Mouse (Mus musculus) B cell, adult 67 days (primary cell): Measurements from ENCODE around the gene Ms4a13. TPM values are rescaled to one million over a fixed set of nuclear protein-coding genes. Genes with fewer than 3 reads are reported as not detected.

ENCODE experiments used
- total RNA-seq, 2 experiments: library from RNA; stranded (reverse); gene quantifications; 4 replicates each; pipeline ENCODE4 v1.2.4; 2023

The Ms4a13 gene
- not detected for total RNA-seq

DNA sequence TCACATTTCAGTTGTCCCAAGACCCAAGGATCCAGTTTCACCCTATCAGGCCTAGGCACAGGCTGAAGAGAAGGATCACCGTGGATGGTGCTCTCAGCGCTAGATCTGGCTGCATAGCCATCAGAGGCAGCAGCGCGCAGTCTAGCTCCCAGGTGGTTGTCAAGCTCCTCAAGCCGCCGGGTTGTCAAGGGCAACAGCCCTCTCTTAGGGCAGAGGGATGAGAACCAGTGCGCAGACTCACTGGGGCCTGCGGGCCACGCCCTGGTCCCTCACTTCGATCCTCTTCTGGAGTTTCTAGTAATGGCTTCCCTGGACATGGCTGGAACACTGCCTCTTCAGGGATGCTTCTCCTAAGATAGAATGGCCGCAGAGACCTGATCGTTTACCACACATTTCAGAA is at the start of gene Ms4a13:
Gene Ms4a13 (minus strand): TSS at position 192 of the 400 bp plus-strand sequence.

DNA sequence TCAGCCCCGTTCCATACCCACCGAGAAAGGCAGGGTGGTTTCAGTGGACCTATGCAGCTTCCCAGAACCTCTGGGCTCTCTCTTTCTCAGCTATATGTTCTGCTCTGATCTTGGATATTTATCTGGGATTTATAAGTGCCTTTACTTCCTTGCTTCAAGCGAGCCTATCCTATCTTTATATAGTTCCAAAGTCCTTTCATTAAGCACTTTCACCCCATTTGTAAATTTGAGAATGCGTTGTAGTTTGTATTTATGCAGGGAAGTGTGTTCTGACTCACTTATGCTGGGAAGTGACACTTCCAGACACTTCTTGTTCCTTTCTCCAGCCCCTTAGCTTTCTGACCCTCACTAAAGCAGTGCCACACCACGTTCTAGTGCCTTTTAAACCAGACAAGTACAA is 35.8 kb upstream of the Ms4a13 start, which contains the start of gene Ms4a12:
Gene Ms4a12 (minus strand): TSS at position 101 of the 400 bp plus-strand sequence.

DNA sequence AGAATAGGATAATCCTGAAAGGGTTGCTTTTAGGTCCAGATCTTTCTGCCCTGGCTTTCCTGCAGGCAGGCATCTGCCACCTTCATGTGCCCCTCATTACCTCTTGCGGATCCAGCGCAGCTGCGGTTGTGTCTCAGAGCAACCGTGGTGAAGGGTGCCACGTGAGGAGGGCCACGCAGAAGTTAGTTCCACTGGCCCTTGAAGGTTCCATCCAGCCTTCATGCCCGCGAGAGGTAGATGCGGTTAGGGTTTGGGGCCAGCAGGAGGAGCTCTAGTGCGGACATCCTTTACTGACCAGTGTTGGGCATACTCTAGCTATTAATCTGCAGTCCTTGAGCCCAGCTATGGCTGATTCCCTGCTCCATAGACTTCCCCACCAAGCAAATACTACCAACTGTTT is 31.4 kb downstream of the Ms4a13 start, which contains the start of gene 1700025F22Rik:
Gene 1700025F22Rik (minus strand): TSS at position 149 of the 400 bp plus-strand sequence.

DNA sequence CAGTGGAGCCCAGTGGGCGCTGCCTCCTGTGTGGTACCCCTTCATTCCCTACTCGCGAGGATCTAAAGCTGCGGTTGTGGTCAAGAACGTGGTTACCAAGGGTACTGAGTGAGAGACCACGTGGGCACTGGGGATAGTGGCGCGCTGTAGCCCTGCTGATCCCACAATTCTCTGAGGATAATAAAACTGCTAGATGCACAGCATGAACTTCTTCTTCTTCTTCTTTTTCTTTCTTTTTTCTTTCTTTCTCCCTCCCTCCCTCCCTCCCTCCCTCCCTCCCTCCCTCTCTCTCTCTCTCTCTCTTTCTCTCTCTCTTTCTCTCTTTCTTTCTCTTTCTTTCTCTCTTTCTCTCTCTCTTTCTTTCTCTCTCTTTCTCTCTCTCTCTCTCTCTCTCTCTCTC is 65.8 kb downstream of the Ms4a13 start, which contains the start of gene 1700017D01Rik:
Gene 1700017D01Rik (minus strand): TSS at position 101 of the 400 bp plus-strand sequence.

Other genes with a start within 250 kb of the Ms4a13 start
- gene Ccdc86, start 247.5 kb downstream of the Ms4a13 start, total RNA-seq = 10 to 100 TPM; 44.1 to 55.0 TPM
- gene Ms4a10, start 222.1 kb downstream of the Ms4a13 start, total RNA-seq = not detected
- not detected for gene Ms4a15, start 203.5 kb downstream of the Ms4a13 start, total RNA-seq
- gene Ms4a18, start 178.7 kb downstream of the Ms4a13 start, total RNA-seq = not detected
- not detected for gene Ms4a8a, start 115.6 kb downstream of the Ms4a13 start, total RNA-seq
- not detected for gene 1700017D01Rik, start 65.9 kb downstream of the Ms4a13 start, total RNA-seq
- not detected for gene 1700025F22Rik, start 31.4 kb downstream of the Ms4a13 start, total RNA-seq
- gene Ms4a12, start 35.7 kb upstream of the Ms4a13 start, total RNA-seq = 1 to 10 TPM in 1 of 2 experiments, under 1 TPM in 1; 0.78 to 1.9 TPM
- 100 to 1,000 TPM; 808 to 821 TPM for gene Ms4a1, start 69.5 kb upstream of the Ms4a13 start, total RNA-seq
- not detected for gene Ms4a5, start 87.1 kb upstream of the Ms4a13 start, total RNA-seq
- gene Ms4a14, start 117.7 kb upstream of the Ms4a13 start, total RNA-seq = 1 to 10 TPM in 1 of 2 experiments, under 1 TPM in 1; 0.62 to 1.1 TPM
- gene Ms4a7, start 139.4 kb upstream of the Ms4a13 start, total RNA-seq = 1 to 10 TPM; 2.4 to 4.7 TPM
- gene Ms4a4a, start 178.8 kb upstream of the Ms4a13 start, total RNA-seq = 1 to 10 TPM in 1 of 2 experiments, not detected in 1; 2.4 TPM
- gene Ms4a4c, start 208.0 kb upstream of the Ms4a13 start, total RNA-seq = 100 to 1,000 TPM; 169 to 245 TPM
- 10 to 100 TPM; 28.9 to 36.1 TPM for gene Ms4a4b, start 246.8 kb upstream of the Ms4a13 start, total RNA-seq